Mouse (Mus musculus) heart, embryonic 14.5 days (tissue): Measurements from ENCODE around the gene Gnb5. TPM values are rescaled to one million over a fixed set of nuclear protein-coding genes. Genes with fewer than 3 reads are reported as not detected.
A peak's percentile ranks its signal among the peaks of the same experiment; 100 is the strongest.

Experiments used
- ATAC-seq: fragments of 200-750 bp; cut with Nextera tagmentation; 2 replicates; pipeline ENCODE4 v1.8.0; 2017; ENCODE audit warnings: low read depth, moderate TSS enrichment; ENCODE audit not compliant: insufficient number of reproducible peaks, insufficient read depth, low FRiP score
- H3K27ac ChIP-seq, 2 experiments: fragments of 200-500 bp in 1 of 2; fragments of 300-500 bp in 1 of 2; sonication (generic) in 1 of 2; replicated peaks in 1 of 2; 2 replicates each; pipeline ENCODE4 v1.5.1; 2012 to 2014; ENCODE audit warnings: low read depth in 2 of 2, low read length in 2 of 2, control low read depth in 1 of 2, mild to moderate bottlenecking in 1 of 2, mixed read lengths in 1 of 2; ENCODE audit not compliant: control insufficient read depth in 1 of 2, insufficient read depth in 1 of 2
- H3K27me3 ChIP-seq: fragments of 300-500 bp; sonication (generic); 2 replicates; pipeline ENCODE4 v1.6.1; 2014; ENCODE audit warnings: mild to moderate bottlenecking, low read length, control low read depth; ENCODE audit not compliant: control insufficient read depth, insufficient read depth
- H3K36me3 ChIP-seq: fragments of 300-500 bp; sonication (generic); 2 replicates; pipeline ENCODE4 v1.6.1; 2014; ENCODE audit warnings: mild to moderate bottlenecking, control low read depth, low read length, mixed read lengths; ENCODE audit not compliant: control insufficient read depth, insufficient read depth
- H3K4me1 ChIP-seq, 2 experiments: fragments of 200-500 bp in 1 of 2; fragments of 300-500 bp in 1 of 2; sonication (generic) in 1 of 2; 2 replicates each; pipeline ENCODE4 v1.6.1; 2012 to 2014; ENCODE audit warnings: low read length in 2 of 2, control low read depth in 1 of 2, mixed read lengths in 1 of 2; ENCODE audit not compliant: control insufficient read depth in 2 of 2, insufficient read depth in 2 of 2
- H3K4me2 ChIP-seq: fragments of 300-500 bp; sonication (generic); 2 replicates; pipeline ENCODE4 v1.6.1; 2014; ENCODE audit warnings: mild to moderate bottlenecking, low read length
- H3K4me3 ChIP-seq, 2 experiments: fragments of 200-500 bp in 1 of 2; fragments of 300-500 bp in 1 of 2; sonication (generic) in 1 of 2; 2 replicates each; pipeline ENCODE4 v1.5.1; 2012 to 2014; ENCODE audit warnings: low read length in 2 of 2, mild to moderate bottlenecking in 2 of 2, control low read depth in 1 of 2, low read depth in 1 of 2, moderate library complexity in 1 of 2; ENCODE audit not compliant: control insufficient read depth in 1 of 2, insufficient read depth in 1 of 2
- H3K9ac ChIP-seq: fragments of 300-500 bp; sonication (generic); 2 replicates; pipeline ENCODE4 v1.6.1; 2014; ENCODE audit warnings: mild to moderate bottlenecking, low read length
- H3K9me3 ChIP-seq: fragments of 300-500 bp; sonication (generic); 2 replicates; pipeline ENCODE4 v1.6.1; 2016; ENCODE audit warnings: low read length, control low read depth; ENCODE audit not compliant: control insufficient read depth
- WGBS: fragments of 180-500 bp; shearing (Covaris S2); extraction: QIAGEN DNeasy Blood & Tissue Kit; methylation state at CpG from one replicate; pipeline ENCODE4 v1.1.7; 2014; 5-methylcytosine and 5-hydroxymethylcytosine counted together
- polyA plus RNA-seq: library from polyadenylated mRNA; unstranded; fragments of >200 nt; fragmentation: Nextera tagmentation; extraction: Ambion mirVana; gene quantifications from 2 replicates; pipeline ENCODE4 v1.2.1, GENCODE M21; 2014

Gene Gnb5
- polyA plus RNA-seq, 1 experiment from 2014 or later, result 66.5 TPM

DNA sequence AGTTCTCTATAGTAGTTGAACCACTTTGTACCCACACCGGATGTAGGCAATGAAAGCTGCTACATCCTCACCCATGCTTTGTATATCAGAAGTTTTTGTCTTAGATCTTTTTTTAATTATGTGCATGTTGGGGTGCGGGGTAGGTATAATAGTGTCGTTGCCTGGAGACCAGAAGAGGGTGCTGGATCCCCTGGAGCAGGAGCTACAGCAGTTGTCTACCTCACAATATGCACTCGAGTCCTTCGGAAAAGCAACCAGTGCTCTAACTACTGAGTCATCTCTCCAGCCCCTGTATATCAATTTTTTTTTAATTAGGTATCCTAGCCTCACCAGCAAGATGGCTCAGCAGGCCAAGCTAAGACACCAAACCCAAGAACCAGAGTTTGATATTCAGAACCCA, 927 bp downstream of the Gnb5 start:
- Histone ChIP-seq H3K4me1 (peaks cover 0 to 4% of the 10 kb centered on the region in 2 experiments; a peak in 2 of 4 replicates), H3K9ac (no peak overlapping the region), H3K4me2 (no peak overlapping the region), H3K9me3 (no peaks in the 10 kb centered on the region), H3K36me3 (no peaks in the 10 kb centered on the region), H3K27me3 (no peaks in the 10 kb centered on the region), H3K4me3 (no peak overlapping the region), H3K27ac (no peak overlapping the region)
- 83% methylated on average over 5 of the region's 5 CpGs for WGBS
- ATAC-seq, result no peak

DNA sequence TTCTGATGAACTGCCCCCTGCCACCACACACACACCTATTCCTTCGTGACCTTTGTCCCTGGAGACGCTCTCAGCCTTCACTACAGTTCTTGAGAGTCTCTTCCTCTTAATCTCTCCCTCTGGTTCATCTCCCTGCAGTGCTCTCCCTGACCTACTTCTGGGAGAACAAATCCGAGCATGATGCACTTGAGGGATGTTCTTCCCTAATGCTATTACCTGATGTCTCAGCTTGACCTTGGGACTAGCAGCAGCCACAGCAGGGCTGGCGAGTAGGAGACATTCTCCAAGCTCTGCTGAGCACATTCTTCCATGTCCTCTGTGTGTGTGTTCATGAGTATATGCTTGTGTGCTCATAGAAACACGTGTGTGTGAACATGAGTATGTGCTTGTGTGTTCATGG, 2.5 kb downstream of the Gnb5 start:
- Histone ChIP-seq H3K4me1 (peaks cover 5 to 6% of the 10 kb centered on the region in 2 experiments; a peak in 3 of 4 replicates), H3K4me3 (no peak overlapping the region), H3K27me3 (no peaks in the 10 kb centered on the region), H3K9me3 (no peaks in the 10 kb centered on the region), H3K36me3 (no peaks in the 10 kb centered on the region), H3K27ac (no peak overlapping the region), H3K4me2 (no peak overlapping the region), H3K9ac (no peak overlapping the region)
- ATAC-seq, result no peak
- WGBS, result 56% methylated on average over 5 of the region's 5 CpGs

DNA sequence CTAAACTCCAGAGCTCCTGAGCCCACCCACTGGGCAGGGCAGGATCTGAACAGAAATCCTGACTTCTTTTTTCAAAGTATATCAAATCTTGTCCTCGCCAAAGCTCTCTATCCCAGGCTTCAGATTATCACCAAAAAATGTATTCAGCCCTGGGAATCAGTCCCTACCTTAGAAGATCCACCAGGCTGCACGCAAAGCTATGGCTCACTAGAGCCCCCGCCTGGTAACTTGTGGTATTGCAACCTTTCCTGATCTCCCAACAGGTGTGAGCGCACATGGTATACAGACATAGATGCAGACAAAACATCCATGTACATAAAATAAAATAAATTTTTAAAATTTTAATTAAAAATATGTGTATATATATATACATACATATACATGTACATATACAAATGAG, 5.9 kb downstream of the Gnb5 start:
- H3K4me2 ChIP-seq, result no peak overlapping the region
- ATAC-seq, result no peak
- no peaks in the 10 kb centered on the region for H3K9me3 ChIP-seq
- H3K9ac ChIP-seq, result no peak overlapping the region
- H3K4me1 ChIP-seq, result peaks cover 5 to 14% of the 10 kb centered on the region in 2 experiments
- no peaks in the 10 kb centered on the region for H3K27me3 ChIP-seq
- WGBS, result 18% methylated on average over 4 of the region's 4 CpGs
- no peak overlapping the region for H3K27ac ChIP-seq
- no peaks in the 10 kb centered on the region for H3K36me3 ChIP-seq
- H3K4me3 ChIP-seq, result no peak overlapping the region

DNA sequence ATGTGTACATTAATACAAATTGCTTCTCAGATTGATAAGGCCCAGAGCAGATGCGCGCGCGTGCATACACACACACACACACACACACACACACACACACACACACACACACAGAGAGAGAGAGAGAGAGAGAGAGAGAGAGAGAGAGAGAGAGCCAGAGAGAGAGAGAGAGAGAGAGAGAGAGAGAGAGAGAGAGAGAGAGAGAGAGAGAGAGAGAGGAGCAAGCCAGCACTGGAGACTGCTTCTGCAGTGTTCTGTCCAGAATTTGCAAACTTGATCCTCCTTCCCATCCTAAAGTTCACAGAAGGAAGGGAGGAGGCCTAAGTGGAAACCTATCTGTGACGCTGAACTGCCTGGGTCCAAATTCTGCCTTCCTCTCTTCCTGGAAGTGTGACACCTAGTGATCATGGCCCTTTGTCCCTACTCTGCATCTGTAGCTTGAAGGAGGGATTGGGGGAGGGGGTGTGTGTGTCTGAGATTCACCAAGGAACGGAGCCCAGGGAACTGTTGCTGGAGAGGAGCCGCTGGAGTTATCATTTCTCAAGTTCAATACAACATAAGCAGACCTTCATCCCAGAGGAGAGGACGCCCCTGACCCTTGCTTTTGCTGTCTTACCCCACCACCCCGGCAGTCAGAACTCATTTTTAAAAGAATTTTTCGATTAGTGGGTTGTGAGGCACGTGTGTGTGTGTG, 7.2 kb downstream of the Gnb5 start:
- 37% methylated on average over 11 of the region's 11 CpGs for WGBS
- no peak for ATAC-seq
- 0 out of 4 replicates have a peak overlapping the region, but pooled peaks of 1 of the 2 experiments have one; percentile 82 for H3K27ac ChIP-seq

DNA sequence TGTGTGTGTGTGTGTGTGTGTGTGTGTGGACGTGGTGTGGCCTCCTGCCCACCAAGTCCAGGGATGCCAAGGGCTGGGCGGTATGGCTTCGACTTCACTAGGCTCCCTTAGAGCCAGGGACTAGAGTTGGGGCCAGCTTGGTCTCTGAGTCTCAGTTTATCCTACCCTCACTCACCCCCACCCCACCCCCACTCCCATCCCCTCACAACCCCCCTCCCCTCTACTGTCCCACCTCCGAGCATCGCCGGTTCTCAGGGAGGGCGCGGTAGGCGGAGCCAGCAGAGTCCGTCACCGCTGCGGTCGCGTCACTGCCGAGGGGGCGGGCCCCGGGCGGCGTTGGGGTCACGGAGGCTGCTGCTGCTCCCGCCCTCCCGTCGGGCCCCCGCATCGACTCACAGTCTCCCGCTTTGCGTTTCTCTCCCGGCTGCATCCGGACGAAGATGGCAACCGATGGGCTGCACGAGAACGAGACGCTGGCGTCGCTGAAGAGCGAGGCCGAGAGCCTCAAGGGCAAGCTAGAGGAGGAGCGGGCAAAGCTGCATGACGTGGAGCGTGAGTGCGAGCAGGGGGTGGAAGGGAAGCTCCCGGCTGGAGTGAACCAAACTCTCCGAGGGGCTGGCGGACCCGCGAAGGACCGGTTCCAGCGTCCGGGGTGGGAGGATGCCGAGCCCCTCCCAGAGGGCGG, 7.9 kb downstream of the Gnb5 start:
- peaks cover 5 to 16% of the 10 kb centered on the region in 2 experiments for H3K4me1 ChIP-seq
- peak; percentile 77 for ATAC-seq
- no peaks in the 10 kb centered on the region for H3K9me3 ChIP-seq
- H3K4me2 ChIP-seq, result peak overlapping the region; percentile 80
- H3K36me3 ChIP-seq, result 0 out of 2 replicates have a peak, but pooled peaks cover 5% of the 10 kb centered on the region
- H3K27ac ChIP-seq, result peak overlapping the region; percentile 82 to 91
- no peaks in the 10 kb centered on the region for H3K27me3 ChIP-seq
- H3K9ac ChIP-seq, result peak overlapping the region; percentile 80
- peak overlapping the region; percentile 66 to 85 for H3K4me3 ChIP-seq
- under 1% methylated on average over 52 of the region's 52 CpGs for WGBS

More for the DNA sequence above, 7.2 kb downstream of the Gnb5 start:
- H3K4me1 ChIP-seq, result peaks cover 5 to 14% of the 10 kb centered on the region in 2 experiments
- peak overlapping the region; percentile 80 for H3K4me2 ChIP-seq
- H3K9me3 ChIP-seq, result no peaks in the 10 kb centered on the region
- no peaks in the 10 kb centered on the region for H3K27me3 ChIP-seq
- H3K9ac ChIP-seq, result peak overlapping the region; percentile 80
- H3K36me3 ChIP-seq, result 0 out of 2 replicates have a peak, but pooled peaks cover 5% of the 10 kb centered on the region
- H3K4me3 ChIP-seq, result peak overlapping the region; percentile 66 to 85

DNA sequence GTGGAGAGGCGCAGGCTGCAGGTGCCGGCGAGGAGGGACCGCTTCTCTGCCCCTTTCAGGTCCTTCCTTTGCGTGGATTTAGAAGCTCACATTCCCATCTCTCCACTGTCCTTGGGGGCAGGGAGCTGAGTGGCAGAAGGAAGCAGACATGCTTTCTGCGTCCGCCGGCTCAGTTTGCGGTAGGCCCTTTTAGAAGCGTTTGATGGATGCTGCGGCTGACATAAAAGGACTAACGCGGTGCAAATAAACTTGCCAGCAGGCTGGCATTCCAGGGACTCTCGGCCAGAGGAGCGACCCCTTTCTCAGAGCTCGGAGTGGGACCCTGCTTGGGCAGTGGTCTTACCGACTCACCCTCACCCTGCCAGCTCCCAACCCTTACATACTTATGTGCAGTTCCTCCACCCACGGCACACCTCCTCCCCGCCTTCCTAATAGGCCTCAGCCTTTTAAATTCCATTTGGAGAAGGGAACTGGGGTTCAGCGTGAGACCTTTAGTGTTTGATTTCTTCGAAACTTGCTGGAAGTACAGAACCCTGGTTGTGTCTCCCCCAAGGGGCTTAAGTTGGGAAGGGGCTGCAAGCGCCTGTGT, 8.5 kb downstream of the Gnb5 start:
- Histone ChIP-seq H3K27ac (peak overlapping the region; percentile 82 to 91), H3K36me3 (0 out of 2 replicates have a peak, but pooled peaks cover 5% of the 10 kb centered on the region), H3K4me2 (peak overlapping the region; percentile 80), H3K4me1 (peaks cover 7 to 22% of the 10 kb centered on the region in 2 experiments), H3K27me3 (no peaks in the 10 kb centered on the region), H3K4me3 (peak overlapping the region; percentile 66 to 85), H3K9ac (peak overlapping the region; percentile 80), H3K9me3 (no peaks in the 10 kb centered on the region)
- ATAC-seq, result peak; percentile 27
- WGBS, result 5% methylated on average over 22 of the region's 22 CpGs

DNA sequence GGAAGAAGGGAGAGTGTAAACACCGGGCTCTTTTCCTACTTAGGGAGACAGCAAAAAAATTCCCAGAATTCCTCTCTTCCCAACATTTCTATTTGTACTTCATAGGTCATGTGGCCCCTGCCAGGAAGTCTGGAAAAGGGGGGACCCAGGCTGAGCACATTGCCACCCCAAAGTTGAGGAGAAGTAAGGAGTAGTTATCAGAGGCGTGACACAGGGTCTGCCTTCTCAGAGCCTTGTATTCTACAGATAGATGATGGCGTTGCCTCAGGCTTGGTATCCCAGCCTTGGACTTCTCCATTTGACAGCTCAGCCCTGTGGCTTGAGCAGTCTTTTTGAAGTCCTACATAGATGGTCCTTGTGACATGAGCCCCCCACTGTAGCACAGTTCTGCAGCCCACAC, 9.2 kb downstream of the Gnb5 start:
- Histone ChIP-seq H3K9me3 (no peaks in the 10 kb centered on the region), H3K9ac (peak overlapping the region; percentile 80), H3K36me3 (0 out of 2 replicates have a peak, but pooled peaks cover 5% of the 10 kb centered on the region), H3K4me3 (peak overlapping the region in 1 of 2 experiments; percentile 66; a peak in 2 of 4 replicates), H3K27ac (no peak overlapping the region), H3K4me1 (peaks cover 11 to 29% of the 10 kb centered on the region in 2 experiments), H3K4me2 (peak overlapping the region; percentile 80), H3K27me3 (no peaks in the 10 kb centered on the region)
- ATAC-seq, result no peak
- 64% methylated on average over 3 of the region's 3 CpGs for WGBS
